Mouse (Mus musculus) ovary, postnatal 14 days (tissue): ENCODE measurements around the gene Psenen.

Experiments
- DNase-seq: peaks from one replicate; pipeline ENCODE4 v3.0.0; 2022; ENCODE audit warnings: low spot score

The Psenen gene

GRCm38 (mm10) chr7:30515003-30515760 is 48.2 kb downstream of the Psenen start:
- DNase-seq, result no peak
